13 mouse cellular contexts compared by ENCODE assay signal in the genomic region with DNA sequence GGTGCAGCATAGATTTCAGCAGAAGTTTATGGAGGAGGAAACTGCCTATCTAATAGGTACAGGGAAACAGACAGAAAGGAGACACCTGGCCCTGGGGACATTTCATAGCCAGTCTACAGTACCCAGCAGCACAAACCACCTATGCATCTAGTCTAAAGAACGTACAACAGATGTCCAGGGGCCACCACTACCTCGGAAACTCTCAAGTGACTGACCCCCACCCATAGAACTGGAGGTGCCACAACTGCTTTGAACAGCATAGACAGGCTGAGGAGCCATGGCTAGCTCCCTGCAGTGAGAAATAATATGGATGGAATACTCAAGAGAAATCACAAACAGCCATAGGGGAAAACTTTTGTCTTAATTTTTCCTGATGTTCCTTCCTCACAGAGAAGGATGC.
"Had no signal": no experiment of that assay in that cellular context is flagged by ENCODE, and none has a peak within 500 bp of the region (broad histone marks: within the 10 kb centered on the region; RNA-seq: fewer than 3 reads in every experiment).

No protein-coding gene starts in this region.

- H3K4me1 ChIP-seq: liver, embryonic 13.5 days had no signal

- H3K9ac ChIP-seq: liver, embryonic 13.5 days had no signal

- DNase-seq: kidney, adult 18-20 months; kidney, adult 9 months; kidney, postnatal 25 days; liver, embryonic 13.5 days; lung, adult 2 months; lung, postnatal 14 days; retina, postnatal 1 day; thymus, adult 18-20 months; thymus, postnatal 36 days had no signal

- H3K9me3 ChIP-seq: liver, embryonic 13.5 days had no signal

- H3K4me3 ChIP-seq: liver, embryonic 13.5 days had no signal

- H3K36me3 ChIP-seq: liver, embryonic 13.5 days had no signal

- H3K27ac ChIP-seq: hindbrain, postnatal 0 days; liver, embryonic 13.5 days; macrophage had no signal

- ATAC-seq: hindbrain, postnatal 0 days; inflammation-experienced regulatory T-cells, adult 6 months; intestine, embryonic 16.5 days had no signal

- H3K4me2 ChIP-seq: liver, embryonic 13.5 days had no signal

- H3K27me3 ChIP-seq: liver, embryonic 13.5 days had no signal
